Mouse (Mus musculus) gastrocnemius, adult 8-10 months (tissue): ENCODE data around the gene Ddias. TPM values are rescaled to one million over a fixed set of nuclear protein-coding genes. Genes with fewer than 3 reads are reported as not detected.
A peak's percentile ranks its signal among the peaks of the same experiment; 100 is the strongest.
"Not testable (repeated sequence)": the region's sequence is repeated elsewhere in the genome, so short reads cannot be mapped to it uniquely, and the experiment has no call there.

ENCODE experiments used
- DNase-seq, 2 experiments: peaks; one replicate each; pipeline ENCODE4 v3.0.0; 2022; ENCODE audit warnings: low spot score in 2 of 2
- total RNA-seq, 4 experiments: library from RNA; stranded (reverse); gene quantifications; 2 replicates each; pipeline ENCODE4 v1.2.4; 2022

Gene Ddias
- total RNA-seq: under 1 TPM in 1 of 4 experiments, not detected in 3; 0.13 TPM

- DNase-seq: peak; percentile 79 to 84
Observed at GRCm38 (mm10) chr7:92874116-92874675, at the start of gene Ddias, which contains the start of gene Prcp. Ddias (minus strand) TSS chr7:92874247. Prcp (plus strand) TSS chr7:92874470.

DNA sequence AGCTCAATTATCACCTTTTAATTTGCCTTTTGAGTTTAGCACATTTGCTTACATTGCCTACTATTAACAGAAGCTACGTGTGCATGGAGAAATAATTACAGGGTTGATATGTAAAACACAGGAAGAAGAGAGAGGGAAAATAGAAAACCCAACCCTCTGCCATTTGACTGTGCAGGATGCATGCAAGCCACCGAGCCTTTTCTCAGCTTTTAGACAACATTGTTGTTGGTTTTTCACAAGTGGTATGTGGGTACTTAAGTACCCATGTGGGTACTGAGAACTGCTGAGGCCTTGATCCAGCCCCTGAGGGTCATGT is 46.8 kb upstream of the Ddias start:
- DNase-seq: no peak

GRCm38 (mm10) chr7:92920172-92920856 is 46.3 kb upstream of the Ddias start:
- DNase-seq: no peak

DNA sequence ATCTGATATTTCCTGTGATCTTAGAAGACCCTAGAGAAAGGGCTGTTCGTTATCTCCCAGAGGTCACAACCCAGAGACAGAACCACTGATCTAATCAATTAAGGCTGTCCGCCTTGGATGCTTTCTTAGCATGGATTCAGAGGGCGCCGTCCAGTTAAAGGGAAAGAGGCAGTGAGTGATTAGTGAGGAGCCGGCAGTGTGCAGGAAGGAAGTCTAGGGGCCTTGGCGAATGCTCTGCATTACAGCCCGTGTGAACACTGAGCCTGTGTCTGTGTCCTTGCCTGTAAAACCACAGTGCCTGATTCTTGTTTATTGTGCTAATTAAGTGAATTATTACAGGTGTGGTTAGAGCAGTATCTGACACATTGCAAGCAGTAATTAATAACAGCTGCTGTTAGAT is 30.2 kb upstream of the Ddias start:
- DNase-seq: not testable (repeated sequence)

DNA sequence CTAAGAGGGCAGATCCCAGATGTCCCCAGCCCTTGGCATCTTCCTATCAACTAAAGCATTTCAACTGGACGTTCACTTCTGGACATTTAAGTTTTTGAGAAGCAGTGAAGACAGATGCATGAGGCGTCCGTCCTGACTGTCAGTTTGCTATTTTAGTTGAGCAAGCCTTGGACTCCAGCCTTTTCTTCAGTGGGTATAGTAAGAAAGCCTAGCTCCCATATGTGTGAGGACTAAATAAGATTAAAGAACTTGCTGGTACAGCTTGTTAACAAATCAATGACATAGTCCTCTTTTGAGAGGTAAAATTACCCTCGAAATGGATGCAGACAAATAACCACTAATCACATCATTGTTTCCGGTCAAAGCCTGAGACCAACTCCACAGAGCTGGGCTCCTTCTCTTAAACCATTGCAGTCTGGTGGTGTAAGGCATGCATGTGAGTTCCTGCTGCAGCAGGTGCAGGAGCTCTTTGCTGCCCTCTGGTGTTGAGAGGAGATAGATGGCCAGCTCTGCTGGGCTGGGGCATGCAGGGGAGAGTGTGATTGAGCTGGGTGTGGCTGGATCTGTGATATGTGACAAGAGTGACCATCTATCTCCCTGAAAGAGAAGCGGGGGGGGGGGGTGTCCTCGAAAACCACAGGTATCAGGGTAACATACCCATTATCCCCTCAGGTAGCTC is 29.5 kb upstream of the Ddias start:
- DNase-seq: peak; percentile 25 to 33

GRCm38 (mm10) chr7:92897021-92897420 is 23.0 kb upstream of the Ddias start:
- DNase-seq: no peak

GRCm38 (mm10) chr7:92896036-92896435 is 22.0 kb upstream of the Ddias start:
- DNase-seq: no peak

GRCm38 (mm10) chr7:92893478-92893877 is 19.4 kb upstream of the Ddias start:
- DNase-seq: no peak

- no peak for DNase-seq
Observed at GRCm38 (mm10) chr7:92890618-92891230, 16.7 kb upstream of the Ddias start.

GRCm38 (mm10) chr7:92890211-92890610 is 16.2 kb upstream of the Ddias start:
- DNase-seq: no peak

DNA sequence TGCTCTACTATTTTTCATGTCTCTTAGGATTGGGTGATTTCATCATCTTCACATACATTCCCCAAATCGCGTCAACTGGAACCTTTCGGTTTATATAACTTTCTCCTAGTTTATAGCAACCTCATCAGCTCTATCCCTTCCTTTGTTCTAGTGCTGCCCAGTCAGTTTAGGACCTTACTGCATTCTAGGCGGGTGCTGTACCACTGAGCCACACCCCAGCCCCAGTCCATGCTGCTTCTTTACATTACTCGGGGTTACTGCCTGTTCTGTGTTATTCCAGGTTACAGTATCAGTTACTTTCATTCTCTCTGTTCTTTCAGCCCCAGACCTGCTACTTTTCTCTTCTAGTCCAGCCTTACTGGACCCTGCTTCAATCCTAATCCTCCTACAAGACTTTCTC is 13.2 kb upstream of the Ddias start:
- DNase-seq: no peak

GRCm38 (mm10) chr7:92886801-92887200 is 12.8 kb upstream of the Ddias start:
- no peak for DNase-seq

- no peak for DNase-seq
Observed at GRCm38 (mm10) chr7:92884998-92885660, 11.1 kb upstream of the Ddias start.

DNA sequence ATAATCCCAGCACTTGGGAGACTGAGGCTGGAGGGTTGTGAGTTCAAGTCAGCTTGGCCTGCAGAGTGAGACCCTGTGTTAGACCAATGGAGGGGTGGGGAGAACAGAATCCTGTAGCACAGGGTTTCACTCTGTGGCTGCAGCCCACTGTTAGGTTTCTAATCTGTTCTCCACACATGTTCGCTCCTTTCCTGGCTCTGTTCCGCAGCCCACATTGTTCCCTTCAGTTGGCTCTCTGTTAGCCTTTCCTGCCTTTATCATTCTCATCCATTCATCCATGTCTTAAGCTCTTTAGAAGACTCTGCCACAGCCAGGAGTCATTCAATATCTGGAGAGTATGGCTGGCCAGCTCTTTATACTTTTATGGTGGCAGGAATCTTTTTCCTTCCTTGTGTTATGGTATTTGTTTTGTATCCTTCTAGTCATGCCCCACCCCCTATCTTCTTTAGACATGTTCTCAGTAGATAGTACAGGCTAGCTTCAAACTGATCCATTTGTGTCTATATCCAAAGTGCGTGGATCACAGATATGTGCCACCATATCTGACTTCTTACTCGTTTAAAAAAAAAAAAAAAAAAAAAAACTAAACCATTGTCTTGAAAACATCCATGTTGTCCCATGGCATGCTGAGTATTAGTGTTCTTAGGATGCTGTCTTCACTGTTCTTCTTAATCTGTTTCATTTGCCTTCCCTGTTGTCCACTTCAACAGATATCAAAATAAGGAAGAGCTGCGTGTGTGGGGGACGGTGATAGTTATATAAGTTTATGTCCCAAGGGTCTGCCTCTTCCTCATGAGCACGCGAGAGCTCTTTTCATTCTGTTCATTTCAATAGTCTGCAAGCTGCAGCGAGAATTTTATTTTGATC is 10.0 kb upstream of the Ddias start:
- no peak for DNase-seq

GRCm38 (mm10) chr7:92878575-92879285 is 4.7 kb upstream of the Ddias start:
- DNase-seq: no peak

DNA sequence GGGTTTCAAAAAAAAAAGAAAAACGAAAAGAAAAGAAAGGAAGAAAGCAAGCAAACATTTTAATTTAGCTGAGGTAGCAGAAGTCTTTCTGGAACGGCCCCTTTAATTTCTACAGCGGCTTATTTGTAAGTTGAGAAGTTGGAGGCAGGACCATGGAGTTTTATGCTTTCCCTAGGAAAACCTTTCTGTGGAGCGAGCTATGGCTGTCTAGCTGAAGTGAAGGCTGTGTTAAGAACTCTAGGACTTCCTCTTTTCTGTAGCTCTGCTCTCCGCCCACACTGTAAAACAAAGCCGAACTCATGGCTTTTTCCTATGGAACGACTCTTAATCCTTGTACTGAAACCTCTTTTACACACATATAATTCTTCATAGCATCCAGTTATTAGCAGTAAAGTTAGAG is 2.5 kb upstream of the Ddias start:
- DNase-seq: no peak

DNA sequence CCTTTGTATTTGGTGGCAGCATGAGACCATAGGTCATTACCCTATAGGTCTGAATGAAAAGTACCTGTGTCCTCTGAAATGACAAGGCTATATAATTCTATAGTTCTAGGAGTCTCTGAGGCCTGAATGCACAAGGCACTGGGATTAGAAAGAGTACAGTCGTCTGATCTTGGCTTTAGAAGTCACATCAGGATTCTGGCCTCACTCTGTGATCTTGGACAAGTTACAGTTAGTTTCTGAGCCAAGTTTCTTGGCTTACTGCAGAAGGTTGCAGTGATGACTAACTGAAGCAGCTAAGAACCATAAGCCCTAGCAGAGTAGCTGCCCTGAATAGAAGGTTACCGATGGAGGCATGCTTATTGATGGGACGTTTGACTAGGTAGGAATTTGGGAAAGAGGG is 2.0 kb upstream of the Ddias start:
- DNase-seq: no peak

- DNase-seq: peak; percentile 80 to 82
Observed at GRCm38 (mm10) chr7:92874761-92875408, 838 bp upstream of the Ddias start.

GRCm38 (mm10) chr7:92871596-92871995 is 2.5 kb downstream of the Ddias start:
- DNase-seq: no peak

GRCm38 (mm10) chr7:92870161-92870560 is 3.9 kb downstream of the Ddias start:
- no peak for DNase-seq
